Mouse (Mus musculus) hindbrain, embryonic 16.5 days (tissue): ENCODE data around the gene Capns1. TPM values are rescaled to one million over a fixed set of nuclear protein-coding genes. Genes with fewer than 3 reads are reported as not detected.

Source experiments
- polyA plus RNA-seq: library from polyadenylated mRNA; unstranded; fragments of >200 nt; fragmentation: Nextera tagmentation; extraction: Ambion mirVana; gene quantifications from 2 replicates; pipeline ENCODE4 v1.2.1, GENCODE M21; 2015

Gene Capns1
- polyA plus RNA-seq, 1 experiment from 2014 or later, result 94.7 TPM

Other genes starting within 250 kb of the Capns1 start
- gene Zfp74, start 244.7 kb downstream of the Capns1 start, polyA plus RNA-seq, result 20.7 and 23.3 TPM in 2 replicates
- 3.5 and 4.0 TPM in 2 replicates for gene Zfp568, start 214.9 kb downstream of the Capns1 start, polyA plus RNA-seq
- gene Zfp14, start 147.4 kb downstream of the Capns1 start, polyA plus RNA-seq, result 10.7 and 11.9 TPM in 2 replicates
- 11.6 and 13.8 TPM in 2 replicates for gene Zfp82, start 125.9 kb downstream of the Capns1 start, polyA plus RNA-seq
- gene Gm26920, start 108.4 kb downstream of the Capns1 start, polyA plus RNA-seq, result 0.80 and 1.5 TPM in 2 replicates
- gene Zfp566, start 108.3 kb downstream of the Capns1 start, polyA plus RNA-seq, result 14.4 and 14.9 TPM in 2 replicates
- 69.0 and 75.5 TPM in 2 replicates for gene Zfp260, start 104.0 kb downstream of the Capns1 start, polyA plus RNA-seq
- 23.7 and 26.9 TPM in 2 replicates for gene Zfp382, start 76.9 kb downstream of the Capns1 start, polyA plus RNA-seq
- gene Zfp146, start 29.1 kb downstream of the Capns1 start, polyA plus RNA-seq, result 8.0 and 9.2 TPM in 2 replicates
- gene Cox7a1, start 14.7 kb downstream of the Capns1 start, polyA plus RNA-seq, result 5.6 and 6.8 TPM in 2 replicates
- 168 and 175 TPM in 2 replicates for gene Polr2i, start 33.1 kb upstream of the Capns1 start, polyA plus RNA-seq
- gene Tbcb, start 33.5 kb upstream of the Capns1 start, polyA plus RNA-seq, result 465 and 500 TPM in 2 replicates
- not detected in 2 replicates for gene Ovol3, start 36.9 kb upstream of the Capns1 start, polyA plus RNA-seq
- 0.66 and 0.86 TPM in 2 replicates for gene Thap8, start 81.3 kb upstream of the Capns1 start, polyA plus RNA-seq
- 3.9 and 5.6 TPM in 2 replicates for gene Wdr62, start 81.6 kb upstream of the Capns1 start, polyA plus RNA-seq
- 96.5 and 138 TPM in 2 replicates for gene Clip3, start 92.9 kb upstream of the Capns1 start, polyA plus RNA-seq
- gene Alkbh6, start 109.9 kb upstream of the Capns1 start, polyA plus RNA-seq, result 124 and 131 TPM in 2 replicates
- gene Syne4, start 116.0 kb upstream of the Capns1 start, polyA plus RNA-seq, result 14.6 and 14.8 TPM in 2 replicates
- 0.21 and 0.54 TPM in 2 replicates for gene E130208F15Rik, start 122.9 kb upstream of the Capns1 start, polyA plus RNA-seq
- 16.8 and 17.0 TPM in 2 replicates for gene Sdhaf1, start 125.1 kb upstream of the Capns1 start, polyA plus RNA-seq
- 15.8 and 16.8 TPM in 2 replicates for gene Lrfn3, start 164.0 kb upstream of the Capns1 start, polyA plus RNA-seq
- gene Tyrobp, start 214.9 kb upstream of the Capns1 start, polyA plus RNA-seq, result 29.7 and 31.5 TPM in 2 replicates
- 0.95 and 0.97 TPM in 2 replicates for gene Hcst, start 221.0 kb upstream of the Capns1 start, polyA plus RNA-seq
- 2.5 and 2.9 TPM in 2 replicates for gene Nfkbid, start 222.9 kb upstream of the Capns1 start, polyA plus RNA-seq
- 742 and 752 TPM in 2 replicates for gene Aplp1, start 246.7 kb upstream of the Capns1 start, polyA plus RNA-seq